Mouse (Mus musculus) kidney, adult 8-10 months (tissue): ENCODE data around the gene Xylt1.

ENCODE experiments used
- DNase-seq, 2 experiments: peaks; one replicate each; pipeline ENCODE4 v3.0.0; 2022

Gene Xylt1

DNA sequence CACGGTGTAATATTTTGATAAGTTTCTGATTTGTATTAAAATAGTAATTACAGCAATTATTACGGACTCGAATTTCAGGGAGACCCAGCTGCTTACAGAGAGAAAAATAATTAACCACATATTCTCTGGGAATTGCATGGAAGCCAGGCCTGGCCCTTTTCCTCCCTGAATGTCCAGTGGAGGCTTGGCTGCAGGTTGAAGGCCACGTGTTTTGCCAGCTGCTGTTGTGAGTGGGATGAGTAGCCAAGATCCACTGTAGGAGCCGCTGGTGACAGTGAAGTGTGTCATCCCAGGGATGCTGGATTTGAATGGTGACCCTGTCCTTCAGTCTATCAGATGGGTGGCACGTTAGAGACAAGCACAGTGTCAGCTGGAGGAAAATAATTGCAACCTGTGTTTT is 14.7 kb downstream of the Xylt1 start:
- DNase-seq: no peak

DNA sequence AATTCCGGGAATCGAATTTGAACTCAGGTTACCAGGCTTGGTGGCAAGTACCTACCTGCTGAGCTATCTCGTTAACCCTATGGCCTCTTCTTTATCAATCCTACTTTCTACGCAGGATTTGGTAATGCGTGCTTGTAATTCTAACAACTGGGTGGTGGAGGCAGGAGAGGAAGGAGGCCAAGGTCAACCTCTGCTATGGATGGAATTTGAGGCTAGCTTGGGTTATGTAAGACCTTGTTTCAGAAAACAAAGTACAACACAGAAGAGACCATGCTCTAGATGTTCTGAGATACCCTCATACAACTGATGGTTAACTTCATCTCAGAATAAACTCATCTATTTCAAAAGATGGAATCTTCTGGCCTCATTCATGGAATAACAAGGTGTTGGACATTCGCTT is 17.1 kb downstream of the Xylt1 start:
- no peak for DNase-seq

DNA sequence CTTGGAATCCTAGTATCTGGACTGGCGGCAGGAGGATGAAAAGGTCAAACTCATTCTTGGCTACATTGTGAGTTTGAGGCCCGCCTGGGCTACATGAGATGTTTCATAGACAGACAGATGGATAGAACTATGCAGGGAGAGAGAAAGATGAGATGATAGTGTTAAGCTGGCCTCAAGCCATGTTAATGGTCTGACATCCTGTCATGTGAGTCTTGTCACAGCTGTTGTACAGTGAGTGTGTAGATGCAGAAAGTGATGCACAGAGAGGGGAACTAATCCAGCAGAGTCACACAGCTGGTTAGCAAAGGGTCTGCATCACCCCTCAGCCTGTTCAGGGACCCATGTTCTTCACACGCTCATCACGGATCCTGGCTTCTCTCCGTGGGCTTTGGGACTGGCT is 19.2 kb downstream of the Xylt1 start:
- no peak for DNase-seq

DNA sequence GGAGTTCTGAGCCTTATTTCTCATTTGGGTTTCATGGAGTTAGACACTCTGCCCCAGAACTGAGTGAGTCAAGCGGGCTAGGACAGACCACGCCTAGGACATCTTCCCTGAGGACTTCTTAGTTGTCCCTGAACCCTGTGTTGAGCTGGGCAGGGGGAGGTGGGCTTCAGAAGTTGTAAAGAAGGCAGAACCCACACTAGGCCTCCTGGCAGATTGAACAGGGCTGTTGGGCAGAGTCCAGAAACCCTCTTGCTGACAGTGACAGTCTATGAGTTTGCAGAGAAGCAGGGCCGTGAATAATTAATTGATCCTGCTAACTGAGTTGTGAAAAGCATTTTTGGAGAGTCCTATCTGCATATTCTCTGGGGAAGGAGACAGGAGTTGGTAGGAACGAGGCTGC is 20.8 kb downstream of the Xylt1 start:
- DNase-seq: peak; percentile 61 to 68

DNA sequence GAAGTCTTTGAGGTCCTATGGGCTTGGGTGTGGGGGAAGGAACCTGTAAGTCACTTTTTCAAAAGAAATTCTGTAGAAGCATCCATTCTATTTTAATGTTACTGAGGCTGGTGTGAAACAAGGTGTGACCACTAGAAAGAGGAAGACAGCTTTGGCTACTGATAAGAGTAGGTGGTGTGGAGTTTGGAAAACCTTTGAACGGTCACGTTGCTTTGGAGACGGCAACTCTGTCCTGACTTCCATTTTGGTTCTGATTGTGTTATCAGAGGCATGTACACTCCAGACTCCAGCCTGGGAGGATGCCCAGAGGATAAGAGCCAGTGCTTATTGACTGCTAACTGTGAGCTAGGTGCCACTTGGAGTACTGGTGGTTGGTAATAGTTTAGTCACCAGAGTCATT is 25.6 kb downstream of the Xylt1 start:
- DNase-seq: no peak

DNA sequence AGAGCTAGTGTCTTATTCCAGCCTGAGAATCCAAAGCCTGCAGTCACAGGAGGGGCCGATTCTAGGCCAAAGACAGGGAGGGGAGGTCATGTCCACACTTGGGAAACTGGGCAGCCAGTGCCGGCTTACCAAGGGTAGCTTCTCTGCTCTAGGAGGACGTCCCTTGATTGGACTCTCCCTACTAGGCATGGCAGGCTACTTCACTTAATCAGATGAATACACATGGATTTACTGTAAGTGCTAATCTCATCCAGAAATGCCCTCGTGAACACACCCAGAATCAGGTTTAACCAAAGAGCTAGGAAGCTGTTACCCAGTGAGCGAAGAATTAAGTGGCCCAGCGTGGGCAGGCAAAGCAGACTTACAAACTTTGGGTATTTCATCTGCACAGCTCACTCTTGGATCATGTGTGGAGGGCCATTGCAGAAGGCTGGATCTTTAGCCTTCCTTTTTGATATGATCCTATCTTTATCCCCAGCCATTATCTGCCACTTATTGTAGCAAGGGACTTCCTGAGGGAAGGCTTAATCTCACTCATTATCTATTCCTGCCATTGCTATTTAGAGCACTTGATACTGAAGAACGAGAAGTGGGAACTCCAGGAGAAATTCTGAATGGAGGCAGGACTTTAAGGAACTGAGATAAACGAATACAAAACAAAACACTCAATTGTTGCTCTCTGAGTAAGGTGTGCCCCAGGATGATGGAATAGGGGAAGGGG is 28.6 kb downstream of the Xylt1 start:
- no peak for DNase-seq

DNA sequence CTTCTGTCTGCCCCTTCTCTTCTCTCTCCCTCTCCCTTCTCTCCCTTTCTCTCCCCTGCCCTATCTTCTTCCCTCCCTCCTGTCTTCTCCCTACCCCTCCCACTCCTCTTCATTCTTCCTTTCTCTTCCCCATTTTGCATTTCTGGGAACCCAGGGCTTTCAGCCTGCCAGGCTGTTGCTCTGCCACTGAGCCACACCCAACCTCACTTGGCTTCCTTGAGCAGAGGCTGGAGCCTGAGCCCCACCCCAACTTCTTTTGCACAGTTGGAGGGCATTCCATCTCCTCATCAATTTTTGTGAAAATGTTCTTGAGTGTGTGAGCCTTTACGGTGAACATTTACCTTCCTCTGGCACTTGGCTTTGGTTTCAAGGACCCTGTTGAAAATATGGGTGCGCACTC is 31.1 kb downstream of the Xylt1 start:
- no peak for DNase-seq

DNA sequence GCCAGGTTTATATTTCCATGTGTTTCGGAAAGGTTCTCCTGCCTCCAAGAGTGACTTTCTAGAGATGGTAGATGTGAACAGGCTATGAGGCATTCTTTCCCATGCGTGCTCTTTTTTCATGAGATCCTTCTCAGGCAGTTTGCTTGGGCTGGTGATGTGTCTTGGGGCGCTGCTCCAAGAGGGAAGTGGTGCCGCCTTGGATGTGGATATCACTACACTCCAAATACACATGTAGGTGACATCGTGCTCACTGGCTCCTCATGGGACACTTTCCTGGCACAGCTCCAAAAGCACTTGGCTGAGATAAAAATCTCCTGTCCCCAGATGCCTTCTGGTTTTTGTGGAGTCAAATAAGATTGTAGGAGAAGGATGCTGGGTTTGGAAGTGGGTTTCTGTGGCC is 31.6 kb downstream of the Xylt1 start:
- DNase-seq: peak in 1 of 2 experiments; percentile 31

DNA sequence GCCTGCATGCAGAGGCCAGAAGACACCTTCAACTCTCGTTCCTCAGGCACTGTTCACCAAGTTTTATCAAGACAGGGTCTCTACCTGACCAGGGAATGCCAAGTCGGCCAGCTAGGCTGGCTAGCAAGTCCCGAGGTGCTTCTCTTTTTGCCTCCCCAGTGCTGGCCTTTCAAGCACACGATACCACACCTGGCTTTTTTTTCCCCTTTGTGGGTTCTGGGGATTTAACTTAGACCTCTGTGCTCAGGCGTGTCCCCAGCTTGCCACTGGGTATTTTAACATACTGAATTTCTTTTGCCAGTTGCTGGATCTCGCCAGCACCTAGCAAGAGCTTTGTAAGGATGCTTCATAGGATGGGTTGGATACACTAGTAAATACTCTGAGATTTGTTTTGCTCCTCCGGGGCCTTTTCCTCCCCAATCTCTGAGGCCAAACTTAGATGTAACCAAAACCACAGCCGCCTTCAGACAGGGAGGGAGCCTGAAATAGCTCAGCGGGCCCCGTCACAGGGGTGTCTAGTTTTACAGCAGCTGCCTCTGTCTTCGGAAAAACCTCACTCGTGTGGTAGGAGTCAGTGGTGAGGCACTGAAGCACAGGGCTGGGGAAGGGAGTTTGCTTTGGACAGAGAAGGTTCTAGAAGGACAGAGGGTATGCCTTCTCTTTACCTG is 33.7 kb downstream of the Xylt1 start:
- DNase-seq: no peak

DNA sequence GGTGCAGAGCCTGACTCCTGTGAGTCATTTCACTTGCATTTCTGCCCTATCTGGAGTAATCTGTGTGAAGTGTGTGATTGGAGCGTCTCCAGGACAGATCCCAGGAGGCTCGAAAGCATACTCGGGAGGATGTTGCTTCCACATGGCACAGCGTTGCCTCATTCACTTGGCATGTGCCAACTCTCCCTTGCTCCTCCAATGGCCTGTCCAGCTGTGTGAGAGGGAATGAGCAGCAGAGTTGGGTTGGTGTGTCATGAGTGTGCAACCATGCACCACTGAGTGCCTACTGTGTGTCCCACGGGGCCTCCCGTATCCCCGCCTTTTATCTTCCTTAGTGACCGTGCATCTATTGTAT is 34.2 kb downstream of the Xylt1 start:
- DNase-seq: no peak

DNA sequence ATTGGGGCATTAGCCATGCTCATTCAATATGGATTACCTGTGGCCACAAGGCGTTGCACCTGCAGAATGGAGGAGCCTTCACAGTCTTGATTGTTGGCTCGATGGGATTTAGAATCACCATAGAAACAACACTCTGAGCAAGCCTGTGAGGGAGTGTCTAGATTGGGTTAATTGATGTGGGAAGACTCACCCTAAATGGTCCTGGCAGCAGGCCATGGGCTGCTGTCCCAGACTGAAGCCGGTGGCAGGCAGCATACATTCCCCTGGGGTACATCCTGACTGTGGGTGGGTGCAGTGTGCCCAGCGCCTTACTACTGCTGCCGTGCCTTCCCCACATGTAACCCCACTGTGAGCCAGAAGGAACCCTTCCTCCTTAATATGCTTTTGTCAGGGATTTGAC is 38.3 kb downstream of the Xylt1 start:
- DNase-seq: peak in 1 of 2 experiments; percentile 62

DNA sequence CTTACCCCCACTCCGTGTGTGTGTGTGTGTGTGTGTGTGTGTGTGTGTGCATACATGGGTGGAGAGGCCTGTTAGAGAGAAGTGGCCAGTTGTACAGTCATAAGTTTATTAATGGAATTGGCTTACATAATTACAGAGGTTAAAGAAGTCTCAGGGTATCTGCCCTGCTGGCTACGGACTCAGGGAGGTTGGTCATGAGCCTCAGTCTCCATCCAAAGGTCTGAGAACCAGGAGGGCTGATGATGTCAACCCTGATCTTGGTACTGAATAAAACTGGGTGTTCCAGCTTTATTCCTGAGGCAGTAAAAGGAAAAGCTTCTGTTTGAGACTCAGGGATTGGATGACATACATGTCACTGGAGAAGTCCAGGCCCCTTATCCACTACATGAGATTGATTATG is 39.1 kb downstream of the Xylt1 start:
- peak; percentile 45 to 53 for DNase-seq

DNA sequence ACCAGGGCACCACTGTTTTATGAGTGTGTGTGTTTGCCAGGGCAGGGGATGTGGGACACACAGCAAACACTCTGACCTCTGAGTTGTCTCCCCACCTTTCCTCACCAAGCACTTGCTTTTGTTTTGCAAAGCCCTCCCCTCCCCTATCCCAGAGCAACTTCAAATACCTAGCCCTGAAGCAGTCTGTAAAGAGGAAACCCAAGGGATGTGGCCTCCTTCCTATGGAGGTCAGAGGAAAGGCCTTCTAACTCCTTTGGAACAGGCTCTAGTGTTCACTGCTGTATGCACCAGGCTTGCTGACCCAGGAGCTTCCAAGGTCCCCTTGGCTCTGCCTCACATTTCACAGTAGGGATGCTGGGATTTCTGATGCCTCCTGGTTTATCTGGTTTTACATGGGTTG is 39.5 kb downstream of the Xylt1 start:
- no peak for DNase-seq

DNA sequence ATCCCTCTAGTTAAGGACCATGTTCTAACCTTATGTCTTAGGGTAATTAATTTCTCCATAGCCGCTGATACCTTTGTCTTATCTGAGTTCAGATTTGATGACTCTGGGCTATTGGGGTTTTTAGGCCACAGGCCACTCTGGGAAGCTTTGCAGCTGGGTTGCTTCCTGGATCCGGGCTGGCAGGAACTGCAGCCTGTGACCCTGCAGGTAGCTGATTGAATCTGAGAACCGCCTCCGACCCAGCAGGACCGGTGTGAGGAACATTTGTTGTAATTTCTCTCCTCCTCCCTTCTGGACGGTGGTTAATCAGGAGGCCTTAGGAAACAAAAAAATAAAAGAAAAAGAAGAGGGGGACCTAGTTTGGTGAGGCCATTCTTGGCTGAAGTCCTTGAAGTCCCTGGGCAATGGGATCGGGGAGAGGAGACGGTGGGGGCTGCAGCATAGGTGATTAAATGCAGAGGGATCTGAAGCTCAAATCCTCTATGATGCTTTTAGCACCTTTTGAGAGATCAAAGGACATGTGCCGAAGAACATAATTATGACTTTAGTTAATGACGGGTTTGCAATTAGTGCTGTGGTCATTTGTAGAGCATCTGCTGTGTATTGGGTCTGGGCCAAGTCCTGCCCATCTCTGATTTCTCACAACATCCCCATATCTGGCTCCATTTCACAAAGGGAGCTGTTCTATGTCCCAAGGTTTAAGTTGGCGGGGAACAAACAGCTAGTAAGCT is 40.2 kb downstream of the Xylt1 start:
- no peak for DNase-seq

DNA sequence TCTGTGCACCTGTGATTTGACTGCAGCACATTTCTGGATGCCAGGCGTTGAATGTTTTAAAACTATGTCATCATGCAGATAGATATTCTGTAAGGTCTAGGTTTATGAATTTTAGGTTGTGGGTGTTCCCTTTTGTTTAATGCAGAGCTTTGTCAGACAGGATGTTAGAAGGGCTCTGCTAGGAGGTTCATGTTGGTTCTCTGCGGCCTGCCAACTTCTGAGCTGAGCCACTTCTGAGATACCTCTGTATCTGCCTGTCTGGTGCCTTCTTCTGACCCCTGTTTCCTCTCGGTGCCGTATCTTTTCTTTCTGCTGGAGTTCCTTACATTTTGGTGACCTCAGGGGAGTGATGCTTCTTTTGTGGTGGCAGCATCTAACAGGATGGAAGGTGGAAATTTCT is 44.1 kb downstream of the Xylt1 start:
- no peak for DNase-seq

DNA sequence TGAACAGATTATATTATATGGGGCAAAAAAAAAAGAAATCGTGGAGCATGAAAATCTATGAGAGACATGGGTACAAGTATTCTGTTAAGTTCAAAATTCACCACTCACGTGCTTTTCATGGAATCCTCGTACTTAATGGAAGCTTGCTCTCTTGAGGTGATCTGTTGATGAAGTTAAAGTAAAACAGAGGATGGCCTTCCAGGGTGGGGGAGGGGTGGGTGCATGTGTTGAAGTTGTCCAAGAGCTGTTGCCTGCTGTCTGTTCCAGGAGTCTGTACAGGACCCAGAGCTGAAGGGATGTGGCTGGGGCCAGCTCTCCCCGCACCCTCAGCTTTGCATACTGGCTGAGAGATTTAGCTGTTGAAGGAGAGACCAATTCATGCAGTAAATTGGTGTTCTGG is 45.6 kb downstream of the Xylt1 start:
- peak; percentile 55 to 69 for DNase-seq

DNA sequence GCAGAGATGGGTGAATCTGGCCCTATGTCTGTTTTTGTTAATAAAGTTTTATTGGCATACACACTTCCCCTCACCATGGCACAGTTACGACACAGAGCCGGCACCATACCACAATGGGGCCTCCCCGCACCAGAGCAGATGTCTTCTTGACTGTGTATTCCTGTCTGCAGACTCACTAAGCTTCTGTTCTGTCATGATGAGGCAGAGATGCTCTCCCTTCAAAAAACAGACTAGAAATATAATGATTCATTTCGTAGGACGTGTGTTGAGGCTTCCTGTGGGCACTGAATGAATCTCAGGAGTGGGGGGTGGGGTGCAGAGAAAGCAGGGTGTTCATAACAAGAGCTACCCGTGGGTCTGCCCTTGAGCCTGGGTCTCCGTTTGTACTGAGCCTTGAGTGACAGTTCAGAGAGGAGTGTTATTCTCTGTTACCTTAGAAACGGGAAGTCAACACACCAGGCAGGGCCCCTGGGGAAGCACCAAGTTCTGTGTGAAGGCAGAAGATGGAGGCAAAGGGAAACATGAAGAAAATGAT is 48.0 kb downstream of the Xylt1 start:
- no peak for DNase-seq

DNA sequence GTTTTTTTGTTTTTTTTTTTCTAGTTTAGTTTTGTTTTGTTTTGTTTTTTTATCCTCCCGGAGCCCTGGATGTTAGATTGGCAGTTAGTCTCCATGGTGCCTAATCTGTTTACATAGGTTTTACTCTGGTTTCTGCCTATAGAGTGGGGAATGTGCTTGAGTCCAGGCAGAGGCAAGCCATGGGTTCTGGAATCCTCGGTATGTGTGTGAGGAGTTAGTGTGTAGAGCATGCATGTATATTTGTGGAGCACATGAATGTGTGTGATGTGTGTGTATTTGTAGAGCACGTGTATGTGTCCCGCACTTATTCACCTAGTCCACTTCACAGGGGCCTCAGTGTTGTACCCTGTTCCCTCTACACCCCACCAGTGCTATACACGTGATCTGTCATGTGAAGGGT is 48.7 kb downstream of the Xylt1 start:
- DNase-seq: no peak

DNA sequence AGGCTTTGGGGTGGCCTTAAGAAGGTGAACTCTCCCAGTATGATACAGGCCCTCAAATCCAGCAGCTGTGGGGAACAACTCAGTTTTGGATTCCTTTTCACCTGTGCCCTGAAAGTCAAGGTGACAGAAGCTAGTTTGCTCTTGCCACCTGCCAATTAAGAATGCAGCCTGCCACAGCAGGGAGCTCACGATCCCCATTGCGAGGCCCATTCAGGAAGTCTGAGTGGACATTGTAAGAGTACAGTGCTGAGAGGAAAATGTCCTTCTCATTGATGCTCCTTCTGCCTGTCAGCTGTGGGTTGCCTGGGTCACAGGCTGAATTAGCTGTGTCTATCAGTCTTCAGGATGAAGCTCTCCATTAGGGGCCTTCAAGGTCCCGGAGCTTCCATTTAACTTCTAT is 49.1 kb downstream of the Xylt1 start:
- DNase-seq: peak in 1 of 2 experiments; percentile 31

DNA sequence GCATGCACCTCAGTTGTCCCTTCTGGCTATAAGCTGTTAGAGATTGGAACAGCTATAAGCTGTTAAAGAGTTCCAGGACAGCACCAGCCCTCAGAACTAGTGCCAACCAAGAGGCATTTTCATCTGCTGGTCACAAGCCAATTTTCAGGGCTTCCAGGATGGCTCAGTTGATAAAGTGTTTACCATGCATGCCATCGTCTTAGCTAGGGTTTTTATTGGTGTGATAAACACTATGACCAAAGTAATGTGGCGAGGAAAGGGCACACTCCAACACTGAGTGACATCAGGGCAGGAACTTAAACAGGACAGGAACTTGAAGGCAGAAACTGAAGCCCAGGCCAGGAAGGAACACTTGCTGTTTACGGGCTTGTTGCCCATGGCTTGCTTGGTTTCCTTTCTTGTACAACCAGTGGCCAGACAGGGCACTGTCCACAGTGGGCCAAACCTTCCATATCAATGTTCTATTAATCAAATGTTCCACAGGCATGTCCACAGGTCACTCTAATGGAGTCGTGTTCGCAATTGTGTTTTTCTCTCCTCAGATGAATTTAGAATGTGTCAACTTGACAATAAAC is 49.7 kb downstream of the Xylt1 start:
- no peak for DNase-seq

DNA sequence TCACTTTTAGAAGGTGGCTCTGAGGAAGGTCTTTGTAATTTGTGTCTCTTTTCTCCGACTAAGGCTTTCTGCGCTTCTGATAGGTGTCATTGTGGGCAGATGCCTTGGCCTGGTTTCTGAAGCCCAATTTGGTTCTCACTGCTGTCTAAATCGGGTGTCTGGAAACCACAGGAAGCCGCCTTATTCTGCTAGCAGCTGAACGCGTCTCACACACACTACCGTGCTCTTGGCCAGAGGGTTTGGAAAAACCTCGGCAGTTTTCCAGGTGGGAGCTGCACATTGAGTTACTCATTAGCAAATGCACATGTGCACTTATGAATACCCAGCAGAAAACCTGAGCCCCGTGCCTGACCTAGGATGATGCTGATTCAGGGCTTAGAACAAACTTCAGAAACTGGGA is 52.9 kb downstream of the Xylt1 start:
- peak; percentile 93 for DNase-seq

DNA sequence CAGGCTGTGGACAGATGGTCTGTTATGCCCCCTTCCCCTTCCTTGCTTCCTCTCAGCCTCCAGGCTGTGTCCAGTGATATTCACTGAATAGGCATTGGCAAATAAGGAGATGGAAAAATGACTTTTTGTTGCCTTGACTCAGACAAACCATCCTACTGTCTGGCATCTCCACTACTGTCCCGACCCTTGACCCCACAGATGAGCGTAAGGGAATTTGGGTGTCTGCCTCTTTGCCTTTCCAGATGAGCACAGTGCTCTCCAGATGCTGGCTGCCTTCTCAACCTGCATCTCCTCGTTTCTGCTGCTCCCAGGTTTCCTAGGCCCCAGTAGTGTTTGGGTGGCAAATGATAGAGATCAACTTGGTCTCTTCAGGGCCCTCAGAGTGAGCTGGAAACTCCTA is 54.3 kb downstream of the Xylt1 start:
- peak in 1 of 2 experiments; percentile 43 for DNase-seq

DNA sequence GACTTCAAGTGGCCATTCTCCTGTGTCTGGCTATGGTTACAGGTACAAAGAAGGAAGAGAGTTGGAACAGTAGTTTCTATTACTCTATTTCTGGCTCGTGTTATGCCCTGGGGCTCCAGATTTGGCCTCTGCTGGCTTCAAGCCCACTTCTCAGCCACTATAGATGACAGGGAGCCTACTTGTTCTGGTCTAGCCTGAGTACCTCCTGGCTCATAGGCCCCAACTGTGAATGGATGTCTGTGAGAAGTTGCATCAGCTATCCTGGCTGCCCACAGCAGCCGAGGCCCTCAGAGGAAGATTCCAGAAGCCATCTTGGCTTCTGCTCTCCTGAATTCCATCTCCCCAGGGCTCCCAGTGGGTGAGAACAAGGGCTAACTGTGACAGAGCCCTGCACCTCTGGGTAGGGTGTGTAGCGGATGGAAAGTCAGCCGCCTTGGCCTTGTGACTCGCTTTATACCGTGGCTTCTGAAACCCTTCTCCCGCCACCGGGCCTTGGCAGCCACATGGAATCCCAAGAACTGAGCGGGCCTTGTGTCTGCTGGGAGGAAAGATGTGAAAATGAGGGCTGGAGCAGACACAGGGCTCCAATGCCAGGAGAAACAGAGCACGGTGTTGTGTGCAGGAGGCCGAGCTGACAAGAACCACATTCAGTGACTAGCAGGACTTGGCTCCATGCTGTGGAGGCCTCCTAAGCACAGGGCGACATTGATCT is 55.1 kb downstream of the Xylt1 start:
- DNase-seq: peak; percentile 29 to 47
